10 mouse cellular contexts compared by ENCODE assay signal in the genomic region with DNA sequence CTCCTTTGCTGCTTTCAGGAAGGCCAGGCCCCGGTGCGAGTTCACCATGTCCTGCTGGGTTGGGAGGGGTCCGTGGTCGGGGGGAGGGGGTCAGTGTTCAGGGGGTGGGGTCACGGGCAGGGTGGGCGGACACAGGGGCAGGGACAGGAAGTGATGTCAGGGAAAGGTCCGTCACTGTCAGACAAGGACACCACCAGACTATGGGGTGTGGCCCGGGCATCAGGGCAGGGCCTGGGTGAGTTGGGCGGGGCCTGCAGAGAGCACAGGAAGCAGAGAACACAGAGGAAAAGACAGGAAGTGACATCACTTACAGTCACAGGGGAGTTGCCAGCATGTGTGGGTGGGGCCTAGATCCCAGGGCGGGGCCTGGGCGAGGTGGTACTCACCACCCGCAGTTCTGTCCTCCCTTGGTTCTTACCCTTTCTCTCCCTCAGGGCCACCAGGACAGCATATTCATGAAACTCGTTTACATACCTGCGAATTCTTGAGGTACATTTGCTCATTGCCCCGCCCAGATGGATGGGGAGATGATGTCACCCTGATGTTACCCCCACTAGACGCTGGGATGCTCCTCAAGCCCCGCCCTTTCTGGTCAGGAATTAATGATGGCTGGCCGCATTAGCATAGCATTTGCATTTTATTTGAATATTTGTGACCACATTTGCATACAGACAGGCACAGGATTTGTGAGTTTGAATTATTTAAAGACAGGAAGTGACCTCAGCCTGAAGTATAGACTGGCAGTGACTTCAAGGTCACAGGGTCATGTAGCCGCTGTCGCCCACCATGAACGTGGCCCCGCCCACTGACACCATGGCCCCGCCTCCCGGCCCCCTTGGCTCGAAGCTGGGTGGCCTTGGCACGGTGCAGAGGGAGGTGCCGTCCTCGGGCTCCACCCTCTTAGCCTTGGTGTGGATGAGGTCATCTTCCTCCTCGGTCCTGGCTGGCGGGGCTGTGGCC. TPM values are rescaled to one million over a fixed set of nuclear protein-coding genes. Genes with fewer than 3 reads are reported as not detected.
DNase-seq lines count a peak whose midpoint lies in the region; ATAC-seq and TF ChIP-seq lines count a peak whose summit lies in the region.
"Had no signal": no experiment of that assay in that cellular context is flagged by ENCODE, and none has a peak within 500 bp of the region (broad histone marks: within the 10 kb centered on the region; RNA-seq: fewer than 3 reads in every experiment).

No protein-coding gene starts in this region.

- H3K9ac ChIP-seq in ES-Bruce4 (ENCODE audit: low read depth, poor library complexity, severe bottlenecking): peak overlapping the region; percentile 51
- no peak overlapping the region for H3K9ac ChIP-seq in midbrain, embryonic 11.5 days (ENCODE audit: low read length)
- H3K9ac ChIP-seq: heart, embryonic 13.5 days had no signal

- no peak for TF ChIP-seq CTCF in ES-Bruce4 (IDR thresholded peaks at IDR 0.05; ENCODE audit: low read depth, low read length)

- DNase-seq in layer of hippocampus, adult 11-12 months (ENCODE audit: low spot score): peak; percentile 13
- DNase-seq in layer of hippocampus, adult 9-10 months (ENCODE audit: low spot score): no peak
- peak; percentile 98 for DNase-seq in 416B (ENCODE audit: low read depth)
- DNase-seq in embryonic facial prominence, embryonic 10.5 days (ENCODE audit: low spot score): peak; percentile 8
- no peak for DNase-seq in midbrain, embryonic 11.5 days (ENCODE audit: low spot score, missing footprints)
- no peak for DNase-seq in heart, postnatal 36 days
- no peak for DNase-seq in lung, postnatal 14 days

- H3K4me1 ChIP-seq in ES-Bruce4 (ENCODE audit: control insufficient read depth, insufficient read depth, low read length): no peaks in the 10 kb centered on the region
- no peaks in the 10 kb centered on the region for H3K4me1 ChIP-seq in embryonic facial prominence, embryonic 10.5 days
- H3K4me1 ChIP-seq in midbrain, embryonic 11.5 days (ENCODE audit: control insufficient read depth, insufficient read depth, low read length): no peaks in the 10 kb centered on the region
- H3K4me1 ChIP-seq: heart, embryonic 13.5 days had no signal

- H3K4me2 ChIP-seq in midbrain, embryonic 11.5 days: no peak overlapping the region
- H3K4me2 ChIP-seq: heart, embryonic 13.5 days had no signal

- TF ChIP-seq POLR2A in ES-Bruce4 (IDR thresholded peaks at IDR 0.05; ENCODE audit: insufficient read depth, low read length): no peak

- H3K4me3 ChIP-seq in ES-Bruce4 (ENCODE audit: low read depth, low read length): peak overlapping the region; percentile 75
- H3K4me3 ChIP-seq in embryonic facial prominence, embryonic 10.5 days: no peak overlapping the region
- no peak overlapping the region for H3K4me3 ChIP-seq in midbrain, embryonic 11.5 days (ENCODE audit: low read depth, low read length)
- H3K4me3 ChIP-seq: heart, embryonic 13.5 days; myocyte had no signal

- no peaks in the 10 kb centered on the region for H3K36me3 ChIP-seq in ES-Bruce4 (ENCODE audit: control insufficient read depth, insufficient read depth, low read length, poor library complexity, severe bottlenecking)
- peaks cover 45% of the 10 kb centered on the region for H3K36me3 ChIP-seq in embryonic facial prominence, embryonic 10.5 days (replicated peaks)
- H3K36me3 ChIP-seq in midbrain, embryonic 11.5 days (ENCODE audit: control insufficient read depth, insufficient read depth, low read length): peaks cover 3% of the 10 kb centered on the region; the same call in 1 of the 2 replicates

- H3K27me3 ChIP-seq in ES-Bruce4 (ENCODE audit: control insufficient read depth, insufficient read depth, low read length, poor library complexity, severe bottlenecking): no peaks in the 10 kb centered on the region
- no peaks in the 10 kb centered on the region for H3K27me3 ChIP-seq in embryonic facial prominence, embryonic 10.5 days (replicated peaks; ENCODE audit: low read depth, poor library complexity, severe bottlenecking)
- no peaks in the 10 kb centered on the region for H3K27me3 ChIP-seq in midbrain, embryonic 11.5 days (ENCODE audit: control insufficient read depth, insufficient read depth, low read length)
- H3K27me3 ChIP-seq: heart, embryonic 13.5 days had no signal

- no peaks in the 10 kb centered on the region for H3K9me3 ChIP-seq in ES-Bruce4 (replicated peaks; ENCODE audit: control insufficient read depth, insufficient read depth, low read length, poor library complexity, severe bottlenecking)
- peaks cover 75% of the 10 kb centered on the region for H3K9me3 ChIP-seq in embryonic facial prominence, embryonic 10.5 days
- H3K9me3 ChIP-seq in midbrain, embryonic 11.5 days (ENCODE audit: control insufficient read depth, low read length): peaks cover 47% of the 10 kb centered on the region

- intact Hi-C loops in heart, postnatal 36 days (cut with DNase I): loop anchor here (10.0 kb wide), 1 partner anchor 580 kb away; a partner anchor contains a TSS

- ATAC-seq in midbrain, embryonic 11.5 days (ENCODE audit: low FRiP score): no peak

- 86% methylated on average over 30 of the region's 30 CpGs for WGBS in embryonic facial prominence, embryonic 10.5 days
- 86% methylated on average over 29 of the region's 30 CpGs for WGBS in midbrain, embryonic 11.5 days

- peak overlapping the region; percentile 87 for H3K27ac ChIP-seq in ES-Bruce4 (ENCODE audit: insufficient read depth, low read length)
- no peak overlapping the region for H3K27ac ChIP-seq in embryonic facial prominence, embryonic 10.5 days (replicated peaks)
- H3K27ac ChIP-seq in midbrain, embryonic 11.5 days (ENCODE audit: low read depth, low read length): no peak overlapping the region
- H3K27ac ChIP-seq: heart, embryonic 13.5 days had no signal

- no peak for TF ChIP-seq EP300 in ES-Bruce4 (IDR thresholded peaks at IDR 0.05; ENCODE audit: insufficient read depth, low read depth, low read length)

RNA-seq across cellular contexts. Expression of a gene that starts 4.4 kb away (rescaled TPM):
- 9.4 and 15.6 TPM in 2 replicates for polyA plus RNA-seq in ES-Bruce4 (2011; ENCODE audit: insufficient read depth, insufficient read length, low read depth, missing spikeins)
- polyA plus RNA-seq in embryonic facial prominence, embryonic 10.5 days (2016; fragmentation: Nextera tagmentation; extraction: Ambion mirVana): 3.7 and 4.6 TPM in 2 replicates
- polyA plus RNA-seq in midbrain, embryonic 11.5 days (2014; fragmentation: Nextera tagmentation; extraction: Ambion mirVana): 2.4 and 2.9 TPM in 2 replicates
- total RNA-seq in heart, postnatal 36 days (2021): 1 to 10 TPM; 5.6 to 7.3 TPM

Comparison
In these comparisons a context has a peak if more than half of its experiments do, and no peak if none do; other contexts are left out.
1. DNase-seq: peak in layer of hippocampus, adult 11-12 months (single experiment), 416B (single experiment) and embryonic facial prominence, embryonic 10.5 days (single experiment); none in layer of hippocampus, adult 9-10 months (single experiment), midbrain, embryonic 11.5 days (single experiment), heart, postnatal 36 days (0 of 2) and lung, postnatal 14 days (single experiment).